Mouse (Mus musculus) cerebellum, postnatal 4 days (tissue): ENCODE data around the gene D1Pas1.

ENCODE experiments used
- DNase-seq, 2 experiments: peaks; one replicate each; pipeline ENCODE4 v3.0.0; 2022; ENCODE audit warnings: low spot score in 2 of 2, mixed read lengths in 1 of 2

D1Pas1 gene

GRCm38 (mm10) chr1:186967201-186967812 lies at the start of gene D1Pas1:
Gene D1Pas1, plus strand, starts transcription at chr1:186967416.
- DNase-seq: no peak

DNA sequence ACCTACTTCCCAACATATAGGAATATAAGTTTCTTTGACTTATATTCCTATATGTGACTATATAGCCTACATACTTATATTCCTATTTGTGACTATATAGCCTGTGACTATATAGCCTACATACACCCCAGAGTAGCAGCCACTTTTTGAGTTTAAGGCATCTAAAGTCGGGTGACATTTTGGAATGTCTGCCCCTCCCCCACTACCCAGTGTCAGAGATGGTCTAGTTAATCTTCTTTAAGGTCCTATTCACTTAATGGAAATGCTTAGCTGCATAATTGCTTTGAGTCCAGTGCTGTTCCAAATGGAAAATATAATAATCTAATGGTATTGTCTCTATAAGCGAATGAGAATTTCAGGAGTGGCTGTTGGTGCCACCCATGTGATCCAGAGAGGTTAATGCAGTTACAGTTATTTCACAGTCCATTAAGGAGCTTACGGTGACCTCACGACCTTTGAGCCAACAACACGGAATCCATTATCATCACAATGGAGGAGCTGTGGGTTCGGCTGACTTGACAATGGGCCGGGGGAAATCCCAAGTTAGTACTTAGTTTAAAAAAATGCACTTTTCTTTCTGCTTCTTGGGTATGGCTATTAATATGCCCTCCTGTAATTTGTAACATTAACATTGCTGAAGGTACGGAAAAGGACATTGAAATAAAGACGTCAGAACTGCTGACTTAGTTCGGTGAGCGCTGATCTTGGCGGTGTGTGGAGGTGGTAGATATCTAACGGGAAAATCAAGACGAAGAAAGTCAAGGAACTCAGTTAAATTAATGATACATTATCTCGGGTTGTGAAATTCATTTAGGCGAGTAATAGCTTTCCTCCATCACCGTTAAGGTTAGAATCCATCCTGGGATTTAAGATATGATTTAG lies 44.5 kb upstream of the D1Pas1 start:
- DNase-seq: no peak

- peak in 1 of 2 experiments; percentile 41 for DNase-seq
These were observed 43.2 kb upstream of the D1Pas1 start for GRCm38 (mm10) chr1:186924027-186924426.

DNA sequence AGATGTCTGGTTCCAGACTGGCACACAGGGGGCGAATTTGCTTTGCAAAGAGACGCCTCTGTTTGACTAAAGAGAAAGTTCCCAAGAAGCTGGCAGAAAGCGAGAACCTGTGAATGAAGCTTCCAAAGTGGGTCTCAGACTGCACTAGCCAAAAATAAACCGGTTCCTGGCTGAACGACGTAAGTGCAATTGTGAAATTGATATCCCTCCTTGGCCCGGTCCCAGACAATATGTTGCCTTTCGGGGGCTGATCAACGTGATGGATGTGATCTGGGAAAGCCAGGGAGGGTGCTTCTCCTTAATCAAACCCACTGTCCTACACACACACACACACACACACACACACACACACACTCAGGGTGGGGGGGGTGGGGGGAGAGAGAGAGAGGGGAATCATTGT lies 41.8 kb upstream of the D1Pas1 start:
- peak in 1 of 2 experiments; percentile 8 for DNase-seq

DNA sequence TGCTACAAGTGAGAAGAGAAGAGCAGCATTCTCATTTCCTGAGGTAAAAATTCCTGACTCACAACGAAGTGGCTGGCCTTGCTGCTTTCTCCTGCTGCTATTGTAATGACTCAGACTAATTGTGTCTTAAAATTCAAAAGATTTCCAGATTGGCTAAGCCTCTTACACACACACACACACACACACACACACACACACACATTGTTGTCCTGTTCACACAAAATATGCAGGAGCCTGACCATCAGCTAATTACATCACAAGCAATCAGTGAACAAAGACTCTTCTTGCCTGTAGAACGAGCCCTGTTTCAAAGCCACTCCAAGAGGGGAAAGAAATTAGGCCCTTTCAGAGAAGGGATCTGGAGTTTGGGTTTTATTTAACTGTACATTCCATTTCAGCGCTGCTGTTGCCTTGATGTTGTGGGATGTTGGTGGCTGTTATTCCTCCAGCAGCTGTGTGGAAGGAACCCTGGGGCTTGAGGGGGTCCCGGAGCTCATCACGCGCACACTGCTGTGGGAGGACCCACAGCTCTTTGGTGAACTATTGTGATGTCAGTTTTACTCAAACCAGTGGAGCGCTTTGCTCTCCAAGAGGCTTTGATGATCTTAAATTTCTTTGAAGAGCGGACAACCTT lies 40.8 kb upstream of the D1Pas1 start:
- no peak for DNase-seq

DNA sequence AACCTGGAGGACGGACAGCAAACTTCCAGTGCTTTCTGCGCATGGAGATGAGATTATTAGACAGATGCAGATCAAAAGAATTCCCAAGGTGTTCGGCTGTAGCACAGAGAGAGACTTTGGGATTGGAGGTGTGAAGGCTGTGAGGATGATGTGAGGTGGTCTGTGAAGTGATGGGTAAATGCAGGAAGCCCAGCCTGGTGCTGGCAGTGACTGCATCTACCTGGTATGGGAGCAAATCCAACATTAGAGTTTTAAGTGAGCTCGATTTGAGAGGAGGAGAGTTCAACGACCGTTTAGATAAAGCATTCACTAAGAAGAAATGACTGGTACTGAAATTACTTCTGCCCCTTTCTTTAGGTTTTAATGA lies 40.3 kb upstream of the D1Pas1 start:
- DNase-seq: no peak

- no peak for DNase-seq
These were observed 39.7 kb upstream of the D1Pas1 start for GRCm38 (mm10) chr1:186927494-186927893.

GRCm38 (mm10) chr1:186930160-186930887 lies 36.9 kb upstream of the D1Pas1 start:
- DNase-seq: peak in 1 of 2 experiments; percentile 7

DNA sequence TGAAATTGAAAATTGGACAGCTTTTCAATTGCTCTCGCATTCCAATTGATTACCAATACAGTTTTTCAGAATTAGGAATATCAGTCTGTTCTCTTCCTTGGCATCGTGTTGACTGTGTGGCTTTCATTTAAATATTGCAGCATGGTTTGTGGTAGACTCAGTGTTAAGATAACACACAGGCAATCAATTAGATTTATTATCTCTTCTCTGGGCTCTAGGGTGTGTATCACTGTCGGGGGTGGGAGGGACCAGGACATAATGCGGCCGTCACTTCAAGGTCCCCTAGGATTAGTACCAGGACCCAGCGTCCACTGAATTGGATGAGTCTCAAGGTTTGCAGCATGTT lies 36.4 kb upstream of the D1Pas1 start:
- no peak for DNase-seq

DNA sequence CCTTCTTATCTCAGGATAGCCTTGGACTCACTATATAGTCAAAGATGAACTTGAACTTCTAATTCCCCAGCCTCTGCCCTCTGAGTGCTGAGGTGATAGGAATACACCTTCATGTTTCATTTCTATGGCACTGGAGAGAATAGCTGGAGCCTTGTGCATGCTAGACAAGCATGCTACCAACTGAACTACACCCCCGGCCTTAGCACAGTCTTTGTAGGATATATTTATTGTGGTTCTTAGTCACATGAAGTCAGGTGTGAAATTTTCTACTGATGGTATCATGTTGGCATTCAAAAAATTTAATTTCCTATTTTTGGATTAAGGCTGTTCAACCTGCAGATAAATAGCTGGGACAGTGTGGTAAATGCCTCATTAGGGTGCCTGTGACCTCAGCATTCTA lies 33.0 kb upstream of the D1Pas1 start:
- no peak for DNase-seq

- DNase-seq: no peak
These were observed 14.8 kb upstream of the D1Pas1 start for GRCm38 (mm10) chr1:186952381-186952780.

DNA sequence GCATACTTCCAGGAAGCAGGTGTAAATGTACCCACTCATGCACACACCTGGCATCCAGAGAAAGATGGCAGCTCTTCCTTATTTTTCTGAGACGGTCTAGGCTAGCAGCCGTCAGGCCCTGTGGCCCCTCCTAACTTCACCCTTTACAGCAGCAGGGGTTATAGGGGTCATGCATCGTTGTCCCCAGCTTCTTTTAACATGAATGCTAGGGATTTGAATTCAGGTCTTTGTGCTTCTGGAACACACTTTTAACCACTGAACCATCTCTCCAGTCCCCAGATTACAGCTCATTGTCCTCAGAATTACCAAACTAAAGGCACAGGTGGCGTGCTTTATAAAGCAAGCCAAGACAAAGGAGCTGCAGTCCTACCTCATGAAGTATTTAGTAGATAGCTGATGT lies 12.6 kb upstream of the D1Pas1 start:
- no peak for DNase-seq

DNA sequence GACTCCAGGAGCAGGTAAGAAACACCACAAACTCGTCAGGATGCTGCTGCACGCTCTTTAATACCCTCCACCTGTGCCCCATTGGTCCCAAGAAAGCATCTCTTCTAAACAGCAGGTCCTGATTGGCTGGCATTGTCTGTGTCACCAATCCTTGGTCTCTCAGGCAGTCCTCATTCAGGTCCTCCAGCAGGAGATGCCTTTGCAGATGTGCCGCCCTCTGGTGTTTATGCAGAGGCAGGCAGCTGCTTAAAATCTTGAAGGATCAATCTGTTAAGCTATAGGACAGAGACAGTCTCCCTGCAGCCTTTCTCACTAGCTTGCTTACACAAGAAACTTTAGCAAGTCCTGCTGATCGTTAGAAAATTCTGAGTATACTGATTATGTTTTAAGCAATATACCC lies 7.8 kb upstream of the D1Pas1 start:
- no peak for DNase-seq

GRCm38 (mm10) chr1:186964143-186964875 lies 2.9 kb upstream of the D1Pas1 start:
- DNase-seq: no peak

- DNase-seq: no peak
These were observed 710 bp downstream of the D1Pas1 start for GRCm38 (mm10) chr1:186967926-186968325.

DNA sequence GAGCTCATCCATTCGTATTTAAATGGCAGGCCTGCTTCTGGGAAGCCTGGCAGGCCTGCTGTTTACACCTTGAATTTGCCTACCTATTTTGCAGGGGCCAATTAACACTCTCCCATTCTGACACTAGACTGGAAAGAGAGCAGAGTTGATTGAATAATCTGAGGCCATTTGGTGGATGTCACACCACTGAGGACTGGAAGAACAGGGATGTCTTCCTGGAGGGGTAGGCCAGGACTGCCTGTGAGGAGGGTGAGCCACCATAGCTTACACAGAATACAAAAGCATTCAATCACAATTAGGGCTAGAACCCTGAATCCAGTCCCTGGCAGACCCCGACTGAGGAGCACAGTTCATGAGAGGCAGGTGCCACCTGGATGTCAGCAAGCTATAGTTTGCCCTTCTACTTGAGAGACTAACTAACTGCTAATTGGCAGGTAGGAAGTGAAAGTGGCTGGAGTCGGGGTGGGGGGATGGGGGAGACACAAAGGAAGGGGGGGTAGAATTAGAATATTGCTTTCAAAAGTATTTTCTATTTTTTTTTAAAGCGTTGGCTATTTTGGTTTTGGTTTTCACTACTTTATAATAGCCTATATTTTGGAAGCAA lies 9.8 kb downstream of the D1Pas1 start:
- no peak for DNase-seq

DNA sequence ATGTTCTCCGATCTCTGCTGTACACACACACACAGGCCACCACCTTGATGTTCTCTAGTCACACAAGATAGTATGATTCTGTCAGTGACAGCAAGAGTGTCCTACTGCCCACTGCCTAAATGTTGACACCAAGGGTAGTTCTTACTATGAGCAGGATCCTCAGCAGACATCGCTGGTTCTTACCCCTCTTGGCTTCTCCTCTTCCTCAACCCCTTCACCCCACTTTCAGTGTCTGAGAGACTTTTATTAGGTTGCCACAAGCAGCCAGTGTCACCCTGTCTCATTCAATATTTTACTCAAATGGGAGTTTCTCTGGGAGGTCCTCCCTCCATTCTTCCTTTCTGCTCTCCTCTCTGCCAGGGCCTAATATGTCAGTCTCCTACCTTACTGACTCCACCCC lies 10.6 kb downstream of the D1Pas1 start:
- no peak for DNase-seq

- DNase-seq: no peak
These were observed 12.2 kb downstream of the D1Pas1 start for GRCm38 (mm10) chr1:186979465-186979864.

GRCm38 (mm10) chr1:186980503-186980902 lies 13.3 kb downstream of the D1Pas1 start:
- no peak for DNase-seq

DNA sequence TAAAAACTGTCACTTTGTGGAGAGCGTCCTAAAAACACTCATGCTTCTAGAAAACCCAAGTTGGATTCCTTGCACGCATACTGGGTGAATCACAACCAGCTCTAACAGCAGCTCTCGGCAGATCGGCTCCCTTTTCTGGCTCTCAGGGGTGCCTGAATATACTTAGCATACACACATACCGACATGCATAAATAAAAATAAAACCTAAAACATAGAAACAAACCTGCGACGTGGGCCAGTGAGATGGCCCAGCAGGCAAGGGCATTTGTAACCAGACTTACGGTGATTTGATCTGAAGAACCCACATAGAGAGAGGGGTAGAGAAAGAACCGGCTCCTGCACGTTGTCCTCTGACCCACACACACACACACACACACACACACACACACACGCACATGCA lies 17.9 kb downstream of the D1Pas1 start:
- no peak for DNase-seq

GRCm38 (mm10) chr1:186986086-186986485 lies 18.9 kb downstream of the D1Pas1 start:
- DNase-seq: no peak
